Mouse (Mus musculus): ENCODE data around the gene Hoxb6. TPM values are rescaled to one million over a fixed set of nuclear protein-coding genes. Genes with fewer than 3 reads are reported as not detected.

Gene Hoxb6
- total RNA-seq, 2 experiments from 2014 or later: not detected

DNA sequence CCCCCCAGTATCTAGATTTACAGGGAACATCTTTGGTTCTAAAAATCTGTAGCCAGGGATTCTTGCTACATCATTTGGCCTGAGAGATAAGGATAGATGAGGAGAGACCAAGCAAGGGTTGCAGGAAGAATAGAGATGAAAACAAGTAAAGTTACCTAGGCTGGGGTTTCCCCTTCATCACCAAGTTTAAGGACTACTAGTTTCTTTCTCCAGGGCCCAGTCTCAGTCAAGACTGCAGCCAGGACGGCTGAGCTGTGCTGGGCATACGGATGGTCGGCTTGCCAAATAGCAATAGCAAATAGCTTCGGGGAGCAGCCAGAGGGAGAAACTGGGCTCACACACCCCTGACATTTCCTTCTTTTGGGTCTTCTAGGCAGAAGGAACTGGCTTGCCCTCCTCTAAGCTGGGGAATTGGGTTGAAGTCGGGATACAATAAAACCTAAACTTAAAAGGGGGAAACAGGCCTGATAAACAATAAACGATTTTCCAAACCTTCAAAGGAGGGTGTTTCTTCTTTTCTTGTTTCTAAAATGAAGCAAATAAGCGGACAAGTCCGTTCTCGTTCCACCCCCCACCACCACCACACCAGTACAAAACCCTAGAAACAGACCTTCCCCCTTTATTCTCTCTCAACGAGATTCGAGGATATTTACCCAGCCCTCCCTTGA is 5.8 kb downstream of the Hoxb6 start:
- DNase-seq: no peak
- intact Hi-C loops (cut with DNase I): no loop called here

DNA sequence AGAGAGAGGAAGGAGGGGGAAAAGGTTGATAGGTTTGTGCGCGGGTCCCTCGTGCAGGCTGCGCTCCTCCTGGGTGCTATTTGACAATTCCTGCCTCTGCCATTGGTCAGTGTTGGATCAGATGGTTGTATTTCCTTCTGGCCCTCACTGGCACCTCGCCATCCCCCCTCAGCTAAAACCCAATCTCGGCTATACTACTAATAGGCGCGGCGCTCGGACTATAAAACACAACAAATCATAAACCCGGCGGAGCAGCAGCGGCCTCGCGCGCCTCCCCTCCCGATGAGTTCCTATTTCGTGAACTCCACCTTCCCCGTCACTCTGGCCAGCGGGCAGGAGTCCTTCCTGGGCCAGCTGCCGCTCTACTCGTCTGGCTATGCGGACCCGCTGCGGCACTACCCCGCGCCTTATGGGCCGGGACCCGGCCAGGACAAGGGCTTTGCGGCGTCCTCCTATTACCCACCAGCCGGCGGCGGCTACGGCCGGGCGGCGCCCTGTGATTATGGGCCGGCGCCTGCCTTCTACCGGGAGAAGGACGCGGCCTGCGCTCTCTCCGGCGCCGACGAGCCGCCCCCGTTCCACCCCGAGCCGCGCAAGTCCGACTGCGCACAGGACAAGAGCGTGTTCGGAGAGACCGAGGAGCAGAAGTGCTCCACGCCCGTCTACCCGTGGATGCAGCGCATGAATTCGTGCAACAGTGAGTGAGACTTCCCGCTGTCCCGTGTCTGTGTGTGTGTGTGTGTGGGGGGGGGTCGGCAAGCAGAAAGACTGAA is 6.8 kb downstream of the Hoxb6 start:
- DNase-seq: no peak
- intact Hi-C loops (cut with DNase I): no loop called here

DNA sequence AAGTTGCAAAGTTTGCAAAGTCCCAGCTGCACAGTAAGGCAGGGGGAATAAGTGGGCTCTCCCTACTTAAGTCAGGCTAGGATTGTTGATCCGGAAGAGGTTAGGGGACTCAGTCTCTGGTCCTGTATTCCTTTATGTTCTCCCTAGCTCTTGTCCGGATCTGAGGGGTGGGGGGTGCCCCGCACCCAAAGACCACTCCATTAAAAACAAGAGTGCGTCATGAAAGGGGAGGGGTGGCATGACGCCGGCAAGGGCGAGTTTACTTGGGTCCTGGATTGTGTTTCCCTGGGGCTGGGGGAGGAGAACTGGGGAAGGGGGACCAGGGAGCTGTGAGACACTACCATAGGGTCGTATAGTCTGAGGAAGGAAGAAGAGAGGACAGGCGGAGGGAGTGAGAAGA is 7.5 kb downstream of the Hoxb6 start:
- no peak for DNase-seq
- intact Hi-C loops (cut with DNase I): loop anchor here (5.0 kb wide), 2 partner anchors 253 to 373 kb away; no protein-coding TSS in a partner anchor

- DNase-seq: no peak
- intact Hi-C loops (cut with DNase I): loop anchor here (5.0 kb wide), 2 partner anchors 252 to 372 kb away; no protein-coding TSS in a partner anchor
These were observed 8.2 kb downstream of the Hoxb6 start for GRCm38 (mm10) chr11:96300354-96301063.

DNA sequence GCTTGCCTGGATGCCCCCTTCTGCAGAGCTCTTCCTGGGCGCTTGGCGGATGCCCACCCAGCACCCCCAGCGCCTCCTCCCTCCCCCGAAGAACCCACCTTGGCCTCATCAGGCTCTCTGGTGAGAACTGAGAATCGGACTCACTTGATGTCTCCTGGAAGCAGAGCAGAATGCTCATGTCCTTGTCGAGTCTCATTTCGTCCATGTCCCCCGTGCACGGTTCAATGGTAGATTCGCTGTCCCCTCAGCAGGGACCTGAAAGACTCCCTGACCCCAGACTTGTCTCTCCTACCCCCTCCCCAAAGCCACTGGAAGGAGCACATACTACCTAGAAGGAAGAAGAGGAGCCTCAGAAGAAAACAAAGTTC is 8.8 kb downstream of the Hoxb6 start:
- no peak for DNase-seq
- intact Hi-C loops (cut with DNase I): loop anchor here (5.0 kb wide), 2 partner anchors 251 to 371 kb away; no protein-coding TSS in a partner anchor

DNA sequence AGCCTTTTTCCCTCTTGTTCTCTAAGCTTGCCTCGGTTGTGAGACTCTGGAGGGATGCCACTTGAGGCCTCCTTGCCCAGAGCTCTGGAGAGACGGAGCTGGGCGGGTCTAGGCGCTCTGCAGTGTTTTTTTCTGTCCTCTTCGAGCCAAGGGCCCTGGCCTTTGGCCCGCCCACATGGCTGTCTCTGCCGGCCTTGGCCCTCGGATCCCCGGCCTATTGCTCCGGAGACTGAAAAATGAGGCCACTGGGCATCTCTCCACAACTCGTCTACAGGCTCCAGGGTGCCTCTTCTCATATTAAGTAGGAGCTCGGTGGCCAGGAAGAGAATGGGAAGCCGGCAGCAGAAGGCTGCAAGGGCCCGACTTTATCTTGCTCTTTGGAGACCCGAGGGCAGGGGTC is 9.6 kb downstream of the Hoxb6 start:
- DNase-seq: no peak
- intact Hi-C loops (cut with DNase I): loop anchor here (2.0 to 5.0 kb wide), 3 partner anchors 235 to 370 kb away; no protein-coding TSS in a partner anchor

DNA sequence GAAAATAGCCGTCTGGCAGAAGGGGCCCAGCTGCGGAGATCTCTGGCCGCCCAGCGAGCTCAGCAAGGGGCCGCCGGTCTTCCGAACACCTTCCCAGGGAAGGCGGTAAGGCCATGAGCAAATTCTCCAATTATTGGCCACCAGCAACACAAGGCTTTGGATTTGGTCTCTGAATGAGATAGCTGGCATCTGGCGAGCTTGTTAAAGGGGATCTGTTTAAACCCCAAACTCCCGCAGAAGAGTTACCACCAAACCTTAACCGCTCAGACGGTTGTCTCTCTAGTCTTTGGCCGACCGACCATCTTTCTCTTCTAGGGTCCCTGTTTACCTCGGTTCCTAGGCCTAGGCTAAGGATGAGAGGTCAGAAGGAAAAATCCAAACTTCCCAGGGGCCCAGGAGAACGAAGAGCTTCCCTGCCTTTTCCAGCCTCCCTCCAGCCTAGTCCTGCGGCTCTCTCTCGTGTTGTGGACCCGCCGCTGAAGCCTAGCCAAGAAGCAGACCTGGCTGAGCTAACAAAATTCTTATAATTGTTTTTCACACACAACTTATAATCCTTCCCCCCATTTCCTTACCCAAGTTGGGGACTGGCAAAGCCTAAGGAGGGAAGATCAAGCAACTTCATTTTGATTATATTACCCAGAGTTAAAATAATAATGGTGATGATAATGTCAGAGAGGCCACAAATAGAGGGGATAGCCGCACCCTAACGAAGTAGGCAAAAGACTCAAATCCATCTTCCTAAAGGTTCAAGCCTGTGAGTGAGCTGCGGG is 10.3 kb downstream of the Hoxb6 start:
- intact Hi-C loops (cut with DNase I): loop anchor here (2.0 to 5.0 kb wide), 3 partner anchors 234 to 370 kb away; no protein-coding TSS in a partner anchor
- DNase-seq: no peak

- peak; percentile 70 to 77 for DNase-seq
- intact Hi-C loops (cut with DNase I): loop anchor here (2.0 to 5.0 kb wide), 3 partner anchors 233 to 369 kb away; no protein-coding TSS in a partner anchor
These were observed 11.1 kb downstream of the Hoxb6 start, which contains the start of gene Hoxb5 for GRCm38 (mm10) chr11:96303151-96304099. Gene Hoxb5, plus strand, starts transcription at chr11:96303336.

GRCm38 (mm10) chr11:96304381-96305195 is 12.3 kb downstream of the Hoxb6 start:
- intact Hi-C loops (cut with DNase I): loop anchor here (5.0 kb wide), 2 partner anchors 248 to 368 kb away; no protein-coding TSS in a partner anchor
- no peak for DNase-seq

GRCm38 (mm10) chr11:96305505-96306182 is 13.4 kb downstream of the Hoxb6 start:
- intact Hi-C loops (cut with DNase I): no loop called here
- no peak for DNase-seq

GRCm38 (mm10) chr11:96306183-96306907 is 14.1 kb downstream of the Hoxb6 start:
- intact Hi-C loops (cut with DNase I): no loop called here
- no peak for DNase-seq

GRCm38 (mm10) chr11:96306908-96307269 is 14.6 kb downstream of the Hoxb6 start:
- intact Hi-C loops (cut with DNase I): no loop called here
- no peak for DNase-seq

DNA sequence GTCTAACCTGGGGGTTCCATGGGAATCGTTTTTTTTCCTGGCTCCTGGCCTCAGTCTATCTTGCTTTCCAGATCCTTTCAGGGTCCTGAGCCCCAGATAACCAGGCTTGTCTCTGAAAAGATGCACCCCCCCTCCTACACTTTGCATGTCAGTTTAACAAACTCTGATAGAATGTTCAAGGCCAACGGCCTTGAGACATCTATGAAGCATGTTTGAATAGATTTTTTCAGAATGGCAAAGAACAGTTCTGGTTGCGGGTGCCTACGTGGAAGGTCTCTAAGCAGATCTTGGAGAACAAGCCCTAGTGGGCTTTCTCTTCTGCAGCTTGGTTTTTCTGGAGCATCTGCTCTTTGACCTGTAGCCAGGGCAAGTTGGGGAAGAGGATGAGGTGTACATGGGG is 16.5 kb downstream of the Hoxb6 start:
- no peak for DNase-seq
- intact Hi-C loops (cut with DNase I): no loop called here

DNA sequence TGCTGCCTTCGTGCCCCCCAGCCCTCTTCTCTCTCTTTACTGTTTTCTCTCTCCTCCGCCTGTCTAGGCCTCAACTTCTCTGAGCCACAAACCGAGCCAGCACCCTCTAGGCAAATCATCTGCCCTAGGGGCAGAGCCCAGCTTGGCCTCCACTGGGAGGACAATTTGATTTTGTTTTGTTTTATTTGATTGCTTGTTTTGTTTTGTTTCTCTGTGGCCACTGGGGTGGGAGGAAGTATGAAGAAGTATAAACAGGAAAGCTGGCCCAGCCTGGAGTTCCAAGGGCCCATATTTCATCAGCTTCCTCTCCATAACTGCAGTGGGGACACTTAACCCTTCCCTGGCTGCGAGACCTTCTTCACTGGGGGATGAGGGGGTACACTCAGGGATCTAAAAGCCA is 17.0 kb downstream of the Hoxb6 start:
- DNase-seq: no peak
- intact Hi-C loops (cut with DNase I): no loop called here

GRCm38 (mm10) chr11:96310183-96310938 is 18.1 kb downstream of the Hoxb6 start:
- no peak for DNase-seq
- intact Hi-C loops (cut with DNase I): loop anchor here (2.0 kb wide), 1 partner anchor 100 kb away; no protein-coding TSS in a partner anchor

DNA sequence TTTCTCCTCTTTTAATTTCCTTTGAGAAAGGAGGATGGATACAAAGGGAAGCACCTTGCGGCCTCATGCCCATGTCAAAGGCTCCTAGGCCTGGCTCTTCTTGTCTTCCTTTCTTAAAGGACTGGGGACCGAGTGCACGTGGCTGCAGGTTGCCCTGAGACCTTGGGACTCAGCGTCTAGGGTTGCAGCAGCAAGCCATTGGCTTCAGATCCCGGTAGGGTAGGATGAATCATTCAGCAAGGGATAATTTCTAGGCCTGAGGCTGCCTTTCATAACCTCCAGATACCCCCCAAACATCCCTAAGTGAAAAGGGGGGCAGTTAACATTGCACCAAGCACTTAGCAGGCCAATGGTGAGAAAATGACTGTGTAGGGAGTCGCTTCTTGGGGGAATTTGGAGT is 18.8 kb downstream of the Hoxb6 start:
- intact Hi-C loops (cut with DNase I): loop anchor here (2.0 kb wide), 1 partner anchor 100 kb away; no protein-coding TSS in a partner anchor
- DNase-seq: no peak

All from heart, postnatal 10 days (tissue).